Mouse (Mus musculus) adrenal gland, postnatal 10 days (tissue): ENCODE results near the gene Nmbr. TPM values are rescaled to one million over a fixed set of nuclear protein-coding genes. Genes with fewer than 3 reads are reported as not detected.
A peak's percentile ranks its signal among the peaks of the same experiment; 100 is the strongest.

ENCODE experiments used
- DNase-seq: peaks from one replicate; pipeline ENCODE4 v3.0.0; 2021; ENCODE audit warnings: mixed read lengths
- long read RNA-seq, 2 experiments: library from polyadenylated mRNA; stranded (forward); transcript quantifications; one replicate each; pipeline ENCODE4 v2.0.0; 2021
- total RNA-seq, 2 experiments: library from RNA; stranded (reverse); gene quantifications; 2 replicates each; pipeline ENCODE4 v1.2.3; 2021

The Nmbr gene
- not detected for total RNA-seq
- long read RNA-seq, experiment 1: 0 reads
- long read RNA-seq, experiment 2: 0 reads

DNA sequence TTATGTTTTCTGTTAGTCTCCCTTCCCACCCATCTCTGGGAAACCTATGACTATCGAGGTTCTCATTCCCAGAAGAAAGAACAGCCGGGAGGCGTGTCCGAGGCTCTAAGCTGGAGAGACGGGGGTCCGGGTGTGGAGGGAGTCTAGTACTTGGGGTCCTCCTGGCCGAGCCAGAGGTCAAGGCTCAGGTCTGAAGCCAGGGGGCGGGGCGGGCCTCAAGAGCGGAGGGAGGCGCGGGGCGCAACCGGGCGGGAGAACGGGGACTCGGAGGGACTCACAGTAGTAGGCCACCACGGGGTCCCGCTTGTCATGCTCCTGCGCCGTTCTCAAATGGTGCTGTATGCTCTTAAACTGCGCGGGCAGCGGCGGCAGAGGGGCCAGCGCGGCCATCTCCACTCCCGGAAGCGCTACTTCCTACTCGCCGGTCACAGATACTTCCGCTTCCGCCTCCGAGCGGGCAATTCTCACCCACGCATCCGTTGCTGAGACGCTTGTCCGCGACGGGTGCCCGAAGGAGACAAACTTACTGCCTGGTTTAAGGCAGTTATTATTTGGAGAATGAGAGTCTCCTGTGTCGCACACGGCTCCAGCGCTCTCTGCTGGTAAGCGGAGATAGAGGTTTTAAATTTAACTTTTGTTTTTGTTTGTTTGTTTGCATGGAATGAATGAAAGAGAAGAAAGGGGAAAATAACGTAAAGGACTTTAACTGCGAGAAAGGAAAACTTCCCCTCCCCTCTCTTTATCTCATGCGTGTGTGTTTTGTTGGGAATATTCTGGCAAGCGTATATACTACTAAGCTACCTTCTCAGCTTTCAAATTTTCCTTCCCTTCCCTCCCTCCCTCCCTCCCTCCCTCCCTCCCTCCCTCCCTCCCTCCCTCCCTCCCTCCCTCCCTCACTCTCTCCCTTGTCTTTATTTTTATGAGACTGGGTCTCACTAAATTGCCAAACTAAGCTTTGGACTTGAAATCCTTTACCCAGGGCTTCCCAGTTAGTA lies at the start of gene Nmbr, which contains the start of gene Vta1:
TSS of gene Nmbr (plus strand) at position 520 of the 995 bp plus-strand sequence.
TSS of gene Vta1 (minus strand) at position 489 of the 995 bp plus-strand sequence.
- peak; percentile 98 for DNase-seq

DNA sequence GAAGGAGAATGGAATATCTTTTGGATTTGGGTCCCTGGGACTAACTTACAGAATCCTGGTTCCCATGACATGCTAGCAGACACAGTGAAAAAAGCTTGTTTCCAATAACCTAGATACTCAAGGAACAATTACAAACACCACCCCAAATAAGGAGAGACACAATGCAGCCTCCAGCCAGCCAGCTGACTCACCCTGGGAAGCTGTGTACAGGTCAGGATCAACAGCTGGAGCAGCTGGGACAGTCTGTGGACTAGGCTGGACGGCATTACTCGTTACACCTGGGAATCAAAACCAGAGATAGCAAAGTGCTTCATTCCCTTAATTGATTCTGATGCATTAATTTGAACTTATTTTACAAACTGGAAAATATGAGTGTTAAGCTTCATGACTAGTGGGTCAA lies 44.5 kb upstream of the Nmbr start:
- DNase-seq: no peak

DNA sequence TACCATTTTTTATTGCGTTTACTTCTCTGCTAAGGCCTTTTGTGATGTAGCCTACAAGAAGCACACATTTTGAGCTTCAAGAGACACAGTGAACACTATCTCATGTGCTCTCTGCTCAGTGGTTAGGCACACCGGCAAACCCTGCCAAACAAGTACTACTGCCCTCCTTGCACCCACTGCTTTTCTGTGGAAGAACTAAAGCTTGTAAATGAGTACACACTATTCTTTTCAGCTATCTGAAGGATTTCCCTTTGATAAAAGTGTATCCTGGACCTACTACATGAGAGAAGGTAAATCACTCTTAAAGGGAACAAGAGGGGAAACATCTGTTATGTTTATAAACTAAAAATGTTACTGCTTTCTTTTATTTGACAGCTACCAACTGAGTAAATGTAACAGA lies 39.2 kb upstream of the Nmbr start:
- no peak for DNase-seq

DNA sequence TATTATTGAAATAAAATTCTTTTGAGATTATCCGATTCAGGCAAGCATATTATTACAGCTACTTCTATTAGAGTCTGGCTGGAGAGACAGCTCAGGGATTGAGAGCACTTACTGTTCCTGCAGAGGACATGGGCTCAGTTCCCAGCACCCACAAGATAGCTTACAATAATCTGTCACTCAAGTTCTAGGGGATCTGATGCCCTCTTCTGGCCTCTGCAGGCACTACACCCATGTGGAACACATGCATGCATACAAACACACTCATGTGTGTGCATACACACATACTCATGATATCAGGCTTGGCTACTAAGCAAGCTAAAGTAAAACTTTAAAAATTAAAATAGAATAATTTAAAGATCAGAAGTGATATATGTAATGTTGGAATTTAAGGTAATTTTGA lies 19.7 kb upstream of the Nmbr start:
- no peak for DNase-seq

DNA sequence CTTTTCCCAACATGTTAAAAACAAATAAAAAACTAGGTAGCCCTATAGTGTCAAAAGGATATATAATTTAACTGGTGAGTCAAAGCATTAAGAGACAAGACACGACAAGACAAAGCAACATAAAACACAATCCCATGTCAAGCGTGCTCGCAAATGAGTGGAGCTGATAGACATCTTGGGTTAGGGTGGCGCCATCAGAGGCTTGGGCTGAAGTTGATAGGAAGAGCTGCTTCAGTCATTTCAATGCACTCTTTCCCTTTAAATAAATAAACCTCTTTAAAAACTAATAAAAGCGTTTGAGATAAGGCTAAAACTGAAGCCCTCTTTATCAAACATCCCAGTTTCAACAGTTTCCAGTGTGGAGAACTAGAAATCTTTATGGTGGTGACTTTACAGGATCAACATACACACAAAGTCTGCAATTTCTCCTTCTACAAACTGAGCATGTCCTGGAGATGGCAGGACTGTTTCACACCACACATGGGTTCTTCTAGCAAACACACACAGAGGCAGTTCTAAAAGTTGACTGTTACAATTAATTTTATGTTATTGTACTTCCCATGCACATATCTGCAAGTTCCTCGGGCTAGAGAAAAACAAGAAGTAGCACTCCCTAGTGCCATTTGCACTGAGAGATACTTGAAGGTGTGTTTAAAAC lies 16.5 kb upstream of the Nmbr start:
- no peak for DNase-seq

DNA sequence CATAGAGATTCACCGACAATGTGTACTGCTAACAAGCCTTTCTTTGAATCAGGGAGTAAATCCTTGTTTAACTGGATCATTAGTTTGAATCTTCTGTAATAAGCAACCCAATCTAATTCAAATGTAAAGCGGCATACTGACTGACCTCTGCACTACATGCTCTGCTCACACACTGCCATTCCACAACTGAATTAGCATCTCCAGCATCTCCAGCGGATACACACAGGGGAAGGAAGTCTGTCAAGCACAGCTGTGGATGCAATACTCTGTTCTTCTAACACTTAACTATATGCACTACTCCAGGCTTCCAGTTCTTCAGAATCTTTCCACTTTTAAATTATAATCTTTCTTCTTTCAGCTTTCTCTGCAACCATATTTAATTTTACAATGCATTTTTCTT lies 15.0 kb upstream of the Nmbr start:
- DNase-seq: no peak

DNA sequence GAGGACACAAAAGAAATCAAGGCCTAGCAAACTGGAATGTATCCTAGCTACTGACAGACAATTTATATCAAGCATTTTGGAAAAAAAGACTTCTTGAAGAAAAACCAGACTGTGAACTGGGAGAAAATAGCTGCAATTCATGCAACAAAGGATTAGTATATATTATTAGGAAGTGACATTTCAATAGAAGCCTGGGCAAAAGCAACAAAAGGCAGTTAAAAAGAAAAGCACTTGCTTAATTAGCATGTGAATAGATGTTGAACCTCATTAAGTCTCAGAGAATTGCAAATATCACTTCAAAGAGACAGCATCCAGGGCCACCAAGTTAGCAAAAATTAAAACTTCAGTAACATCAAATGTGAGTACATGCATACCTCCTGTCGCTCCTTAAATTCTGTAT lies 2.2 kb upstream of the Nmbr start:
- DNase-seq: no peak

DNA sequence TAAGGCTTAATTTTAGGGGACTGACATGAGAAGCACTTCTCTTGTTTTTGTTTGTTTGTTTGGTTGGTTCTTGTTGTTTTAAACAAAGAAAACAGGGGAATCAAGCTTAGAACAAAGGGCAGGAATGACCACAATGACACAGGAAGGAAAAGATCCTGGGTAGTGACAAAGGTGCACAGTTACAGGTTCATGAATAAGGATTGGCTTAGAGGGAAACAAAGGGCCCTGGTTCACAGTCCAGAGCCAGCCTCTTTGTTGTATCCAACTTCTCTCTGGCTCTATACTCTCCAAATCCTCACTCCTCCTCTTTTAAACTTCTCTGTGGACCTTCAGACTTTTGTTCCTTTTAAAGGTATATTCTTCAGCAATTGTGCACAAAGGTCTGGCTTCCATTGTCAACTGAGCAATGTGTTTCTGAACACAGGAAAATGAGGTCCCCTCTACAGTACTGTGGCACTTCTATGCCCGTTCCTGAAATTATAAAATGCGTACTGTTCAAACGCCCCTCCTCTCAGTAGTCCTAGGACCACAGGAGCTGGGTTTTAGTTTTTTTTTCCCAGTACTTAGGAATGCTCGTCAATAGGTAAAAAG lies 1.5 kb upstream of the Nmbr start:
- DNase-seq: no peak

DNA sequence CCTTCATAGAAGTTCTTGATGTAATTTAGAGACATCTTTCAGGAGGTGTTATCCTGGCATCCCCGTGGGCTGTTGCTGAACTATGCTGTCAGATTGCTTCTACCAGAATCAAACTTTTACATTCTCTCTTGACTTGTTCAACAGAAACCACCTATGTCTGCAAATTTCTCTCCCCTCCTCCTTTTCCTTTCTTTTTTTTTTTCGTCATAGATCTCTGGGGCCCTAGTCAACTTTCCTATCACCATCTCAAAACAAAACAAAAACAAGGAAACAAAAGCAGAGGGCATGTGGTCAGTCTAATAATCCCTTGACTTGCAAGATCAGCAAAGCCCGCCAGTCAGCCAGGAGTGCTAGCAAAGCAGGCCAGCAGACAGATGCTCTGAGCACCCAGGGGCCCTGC lies 12.7 kb downstream of the Nmbr start, which contains the start of gene Gje1:
TSS of gene Gje1 (minus strand) at position 101 of the 400 bp plus-strand sequence.
- no peak for DNase-seq

DNA sequence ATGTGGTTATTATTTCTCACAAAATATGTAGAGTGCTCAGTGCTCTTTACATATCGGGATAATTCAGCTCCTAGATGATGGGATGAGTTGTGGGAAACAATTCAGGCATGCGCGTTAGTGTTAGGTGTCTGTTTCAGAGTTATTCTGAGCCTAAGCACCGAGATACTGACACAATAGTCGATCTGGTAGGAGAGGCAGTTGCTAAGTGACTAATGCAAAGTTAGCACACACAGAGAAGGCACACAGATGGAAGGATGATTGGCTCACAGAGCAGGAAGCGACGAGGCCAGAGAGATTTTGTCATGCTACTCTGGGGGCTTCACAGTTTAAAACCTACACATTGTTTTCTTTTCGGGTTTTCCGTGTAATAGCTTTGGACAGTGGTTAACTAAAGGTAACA lies 20.3 kb downstream of the Nmbr start:
- no peak for DNase-seq

DNA sequence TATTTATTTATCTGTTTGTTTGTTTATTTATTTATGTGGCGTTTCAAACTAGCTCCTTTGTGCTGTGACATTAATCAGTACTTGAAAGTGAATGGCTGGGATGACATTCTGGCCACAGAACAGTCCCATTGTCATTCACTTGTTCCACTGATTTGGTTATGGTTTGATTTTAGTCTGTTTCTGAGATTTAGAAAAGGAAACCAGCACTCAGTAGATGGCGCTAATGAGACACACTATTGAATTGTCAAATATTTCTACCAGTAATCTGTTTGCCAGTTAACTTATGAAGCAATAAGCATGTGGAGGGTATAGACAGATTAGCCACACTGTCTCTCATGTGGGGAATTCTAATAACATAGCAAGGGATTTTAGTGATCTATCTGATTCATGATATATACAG lies 28.9 kb downstream of the Nmbr start:
- peak; percentile 38 for DNase-seq

DNA sequence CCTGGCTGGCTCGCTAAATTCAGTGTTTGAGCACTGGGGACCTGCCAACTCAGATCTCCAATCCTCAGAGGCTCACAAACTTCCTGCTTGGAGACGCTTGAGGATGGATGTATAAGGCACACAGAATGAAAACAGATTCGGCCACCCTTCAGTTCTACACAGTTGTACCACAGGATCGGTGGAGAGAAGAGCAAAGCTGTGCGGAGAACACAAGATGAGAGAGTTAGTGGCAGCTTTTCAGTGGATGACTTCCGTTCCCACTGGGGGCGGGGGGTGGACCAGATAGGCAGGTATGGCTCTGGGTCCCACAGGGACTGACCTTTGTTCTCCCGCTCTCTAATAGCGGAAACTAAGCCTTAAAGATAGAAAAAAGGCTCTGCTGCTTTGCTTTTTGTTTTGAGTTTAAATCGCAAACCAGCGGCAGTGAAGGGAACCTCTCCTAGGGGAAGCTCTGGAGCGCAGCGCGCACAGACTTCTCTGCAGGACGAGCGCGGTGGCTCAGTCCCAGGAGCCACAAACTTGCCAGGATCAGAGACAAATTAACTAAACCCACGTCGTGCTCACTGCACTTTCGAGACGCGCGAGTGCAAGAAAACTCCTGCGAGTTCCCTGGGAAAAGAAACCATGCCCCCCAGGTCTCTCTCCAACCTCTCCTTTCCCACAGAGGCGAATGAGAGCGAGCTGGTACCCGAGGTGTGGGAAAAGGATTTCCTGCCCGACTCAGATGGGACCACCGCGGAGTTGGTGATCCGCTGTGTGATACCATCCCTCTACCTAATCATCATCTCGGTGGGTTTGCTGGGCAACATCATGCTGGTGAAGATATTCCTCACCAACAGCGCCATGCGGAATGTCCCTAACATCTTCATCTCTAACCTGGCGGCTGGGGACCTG lies 54.5 kb downstream of the Nmbr start:
- no peak for DNase-seq

DNA sequence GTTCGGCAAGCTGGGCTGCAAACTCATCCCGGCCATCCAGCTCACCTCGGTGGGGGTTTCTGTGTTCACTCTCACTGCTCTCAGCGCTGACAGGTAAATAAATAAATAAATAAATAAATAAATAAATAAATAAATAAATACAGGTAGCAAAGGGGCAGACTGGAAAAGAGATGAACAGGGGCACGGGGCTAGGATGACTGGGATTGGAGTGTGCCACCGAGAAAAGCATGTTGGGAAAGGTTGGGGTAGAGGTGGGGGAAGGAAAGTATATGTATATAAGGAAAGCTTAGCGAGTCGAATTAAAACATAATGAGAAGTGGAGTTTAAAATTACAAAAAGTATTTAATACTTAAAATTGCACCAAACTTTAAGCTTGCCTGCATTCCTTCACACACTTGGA lies 55.2 kb downstream of the Nmbr start:
- DNase-seq: no peak

DNA sequence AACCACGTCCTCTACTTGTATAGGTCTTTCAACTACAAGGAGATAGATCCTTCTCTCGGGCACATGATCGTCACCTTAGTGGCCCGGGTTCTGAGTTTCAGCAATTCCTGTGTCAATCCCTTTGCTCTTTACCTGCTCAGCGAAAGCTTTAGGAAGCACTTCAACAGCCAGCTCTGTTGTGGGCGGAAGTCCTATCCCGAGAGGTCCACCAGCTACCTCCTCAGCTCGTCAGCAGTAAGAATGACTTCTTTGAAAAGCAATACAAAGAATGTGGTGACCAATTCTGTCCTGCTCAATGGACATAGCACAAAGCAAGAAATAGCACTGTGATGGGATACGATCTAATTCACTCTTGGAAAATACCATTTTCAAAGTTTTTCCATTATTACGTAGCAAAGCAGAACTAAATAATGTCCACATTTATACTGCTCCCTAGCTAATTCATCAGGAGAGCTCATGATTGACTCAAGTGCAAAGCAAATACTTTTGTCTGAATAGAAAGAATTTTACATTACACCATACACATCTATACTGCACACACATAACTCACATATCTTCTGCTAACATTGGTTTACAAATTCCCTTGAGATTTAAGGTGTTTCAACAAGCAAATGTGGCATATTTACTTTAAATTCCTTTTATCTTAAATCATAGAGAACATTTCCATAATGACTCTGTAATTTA lies 65.0 kb downstream of the Nmbr start:
- no peak for DNase-seq

DNA sequence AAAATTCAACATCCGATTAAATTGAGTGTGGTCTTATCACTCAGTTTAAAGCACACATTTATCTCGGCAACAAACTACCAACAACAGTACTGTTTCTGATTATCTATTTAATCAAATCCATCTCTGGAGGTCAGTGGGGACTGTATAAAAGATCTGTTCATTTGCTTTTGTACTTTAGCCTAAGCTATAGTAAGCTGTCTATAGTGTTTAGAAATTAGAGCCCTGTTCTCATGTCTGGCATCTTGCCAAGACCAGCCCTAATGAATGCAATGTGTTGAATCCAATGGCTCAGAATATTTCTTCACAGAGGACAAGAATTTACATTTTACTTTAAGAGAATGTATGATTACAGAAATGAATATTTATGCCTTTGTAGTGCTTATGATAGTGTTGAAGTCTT lies 69.1 kb downstream of the Nmbr start:
- DNase-seq: no peak

DNA sequence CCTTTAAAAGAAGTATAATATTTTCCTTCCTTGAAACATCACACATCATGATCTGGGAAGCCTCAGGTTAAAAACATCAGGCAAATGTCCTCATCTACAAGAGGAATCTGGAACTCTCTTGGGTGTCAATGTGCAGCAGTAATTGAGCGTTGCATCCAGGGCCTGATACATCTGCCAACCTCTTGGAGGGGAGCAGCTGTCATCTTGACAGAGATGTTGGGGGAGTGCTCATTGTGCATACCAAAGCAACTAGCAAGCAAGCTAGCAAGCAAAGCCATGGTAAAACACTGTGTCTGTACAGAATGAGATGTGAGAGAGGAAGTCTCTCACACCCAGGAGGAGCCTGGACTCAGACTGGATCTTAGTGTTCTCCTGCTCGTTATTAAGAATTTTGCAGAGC lies 84.6 kb downstream of the Nmbr start:
- no peak for DNase-seq

DNA sequence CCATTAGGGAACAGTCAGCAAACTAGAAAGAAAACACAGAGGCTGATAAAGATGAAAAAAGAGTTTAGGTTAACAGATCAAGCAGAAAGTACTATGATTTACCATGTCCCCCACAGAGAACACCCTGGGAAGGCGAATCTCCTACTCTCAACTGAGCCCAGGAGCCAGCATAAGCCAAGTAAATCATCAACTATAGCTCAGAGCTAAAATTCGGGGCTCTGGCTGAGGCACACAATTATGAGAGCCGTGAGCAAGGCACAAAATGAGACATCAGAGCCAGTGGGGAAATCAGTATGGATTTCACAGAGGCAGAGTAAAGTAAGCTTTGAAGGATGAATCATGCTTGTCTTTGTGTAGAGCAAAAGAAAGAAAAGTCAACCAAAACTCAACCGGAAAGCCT lies 111.6 kb downstream of the Nmbr start:
- DNase-seq: no peak
